Mouse (Mus musculus): ENCODE results near the gene Adtrp.

Gene Adtrp

DNA sequence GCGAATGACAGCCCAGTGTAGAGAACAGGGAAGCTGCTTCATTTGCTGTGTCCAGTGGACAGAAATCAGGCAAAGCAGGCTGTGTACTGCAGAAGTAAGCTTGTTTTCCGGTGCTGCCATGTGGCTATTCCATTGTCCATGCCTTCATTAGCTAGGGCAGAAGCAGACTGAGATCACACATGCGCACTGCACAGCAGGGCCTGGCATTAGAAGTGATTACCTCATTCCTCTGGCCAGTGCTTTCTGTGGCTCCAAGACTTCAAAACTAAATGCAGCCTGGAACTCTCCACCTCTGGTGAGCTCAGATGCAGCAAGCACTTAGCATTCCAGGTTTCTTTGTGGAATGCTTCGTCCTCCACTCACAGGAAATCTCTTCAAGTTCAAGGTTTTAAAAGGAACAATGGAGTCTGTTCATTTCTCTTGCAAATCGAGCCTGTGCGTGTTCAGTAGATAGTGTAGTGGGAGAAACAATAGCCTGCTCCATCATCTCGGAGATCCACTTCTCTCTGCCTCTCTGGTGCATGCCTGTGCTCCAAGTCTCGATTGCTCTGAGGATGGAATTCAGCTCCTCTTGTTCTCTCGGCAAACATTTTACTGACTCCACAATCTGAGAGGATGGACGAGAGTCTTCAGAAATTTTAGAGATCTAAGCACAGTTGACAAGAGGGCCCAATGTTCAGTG lies 109.7 kb downstream of the Adtrp start:
- CTCF ChIA-PET: interaction anchor here in 1 of 4 experiments (1.3 kb wide), 1 partner anchor 11 kb away, joined by 3 read pairs; no protein-coding TSS in a partner anchor
- POLR2A ChIA-PET: interaction anchor here in 3 of 4 experiments (0.5 to 1.5 kb wide), 4 partner anchors 36 to 188 kb away, joined by 3 read pairs; no protein-coding TSS in a partner anchor

- CTCF ChIA-PET: no interaction called here
- POLR2A ChIA-PET: no interaction called here
Measured at GRCm38 (mm10) chr13:41729660-41730059, 117.8 kb downstream of the Adtrp start.

- POLR2A ChIA-PET: no interaction called here
- CTCF ChIA-PET: no interaction called here
Measured at GRCm38 (mm10) chr13:41727803-41728202, 119.7 kb downstream of the Adtrp start.

GRCm38 (mm10) chr13:41719331-41719730 lies 128.2 kb downstream of the Adtrp start:
- ChIA-PET POLR2A (interaction anchor here in 1 of 4 experiments (0.7 kb wide), 1 partner anchor 20 kb away, joined by 4 read pairs; no protein-coding TSS in a partner anchor), CTCF (no interaction called here)

DNA sequence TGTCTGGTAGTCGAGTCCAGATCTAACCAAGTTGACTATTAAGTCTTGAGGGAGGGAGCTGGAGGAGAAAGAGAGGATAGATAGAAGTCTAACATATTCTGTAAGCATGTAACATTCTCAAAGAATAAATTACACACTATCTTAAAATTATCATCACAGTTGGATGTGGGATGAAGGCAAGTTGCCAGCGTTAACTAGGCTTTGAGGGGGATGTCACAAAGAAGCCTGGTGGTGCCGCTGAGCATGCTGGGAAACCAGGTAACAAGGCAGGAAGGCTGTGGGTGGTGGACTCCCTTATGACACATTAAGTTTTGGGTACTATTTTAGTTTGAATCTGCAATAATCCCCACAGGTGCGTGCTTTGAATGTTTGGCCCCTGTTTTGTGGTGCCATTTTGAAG lies 129.4 kb downstream of the Adtrp start:
- POLR2A ChIA-PET: no interaction called here
- CTCF ChIA-PET: no interaction called here
